Mouse (Mus musculus): ENCODE results near the gene Eef1a1. TPM values are rescaled to one million over a fixed set of nuclear protein-coding genes. Genes with fewer than 3 reads are reported as not detected.
A peak's percentile ranks its signal among the peaks of the same experiment; 100 is the strongest.

The Eef1a1 gene
- polyA plus RNA-seq, 2 experiments from 2014 or later, result 10,256 to 11,102 TPM

GRCm38 (mm10) chr9:78475383-78475780 is 13.6 kb downstream of the Eef1a1 start:
- no peak for ATAC-seq

- no peak for ATAC-seq
These were observed 14.1 kb downstream of the Eef1a1 start for GRCm38 (mm10) chr9:78474771-78475382.

GRCm38 (mm10) chr9:78474270-78474669 is 14.7 kb downstream of the Eef1a1 start:
- ATAC-seq, result no peak

- ATAC-seq, result no peak
These were observed 15.4 kb downstream of the Eef1a1 start for GRCm38 (mm10) chr9:78473588-78473987.

- no peak for ATAC-seq
These were observed 23.2 kb downstream of the Eef1a1 start for GRCm38 (mm10) chr9:78465725-78466124.

- ATAC-seq, result no peak
These were observed 25.6 kb downstream of the Eef1a1 start for GRCm38 (mm10) chr9:78463337-78463736.

GRCm38 (mm10) chr9:78457026-78457425 is 31.9 kb downstream of the Eef1a1 start:
- no peak for ATAC-seq

- ATAC-seq, result no peak
These were observed 37.6 kb downstream of the Eef1a1 start for GRCm38 (mm10) chr9:78451382-78451781.

- ATAC-seq, result no peak
These were observed 38.5 kb downstream of the Eef1a1 start for GRCm38 (mm10) chr9:78450404-78450803.

- ATAC-seq, result peak; percentile 89
These were observed 40.7 kb downstream of the Eef1a1 start, which contains the start of the genes Mto1 and Gm17324 for GRCm38 (mm10) chr9:78447973-78448873. Gene Mto1, plus strand, starts transcription at chr9:78448208. Gene Gm17324, minus strand, starts transcription at chr9:78448786.

- ATAC-seq, result no peak
These were observed 41.4 kb downstream of the Eef1a1 start for GRCm38 (mm10) chr9:78447606-78447972.

GRCm38 (mm10) chr9:78442579-78443392 is 46.2 kb downstream of the Eef1a1 start, which contains the start of gene Cgas:
Gene Cgas, minus strand, starts transcription at chr9:78443237.
- peak; percentile 63 for ATAC-seq

GRCm38 (mm10) chr9:78442237-78442578 is 46.7 kb downstream of the Eef1a1 start:
- peak; percentile 34 for ATAC-seq

- no peak for ATAC-seq
These were observed 49.5 kb downstream of the Eef1a1 start for GRCm38 (mm10) chr9:78439426-78439825.

- no peak for ATAC-seq
These were observed 56.5 kb downstream of the Eef1a1 start for GRCm38 (mm10) chr9:78432471-78432870.

- ATAC-seq, result no peak
These were observed 58.5 kb downstream of the Eef1a1 start for GRCm38 (mm10) chr9:78430486-78430885.

- no peak for ATAC-seq
These were observed 59.4 kb downstream of the Eef1a1 start for GRCm38 (mm10) chr9:78429551-78429950.

- no peak for ATAC-seq
These were observed 60.0 kb downstream of the Eef1a1 start for GRCm38 (mm10) chr9:78428870-78429432.
